Mouse (Mus musculus) erythroid progenitor cell, adult 5-6 weeks (primary cell): ENCODE results near the gene Atg4b. TPM values are rescaled to one million over a fixed set of nuclear protein-coding genes. Genes with fewer than 3 reads are reported as not detected.

Source experiments
- ATAC-seq: replicated peaks from 2 replicates; pipeline ENCODE4 v1.8.0; 2016; ENCODE audit warnings: moderate number of reproducible peaks, mild to moderate bottlenecking, moderate TSS enrichment, inconsistent platforms; ENCODE audit not compliant: poor library complexity, low FRiP score, severe bottlenecking
- total RNA-seq, 2 experiments: library from RNA; stranded (forward) in 1 of 2; stranded (reverse) in 1 of 2; fragments of 150-400 nt in 1 of 2; fragments of 186-747, 209-891 nt in 1 of 2; gene quantifications; 2 replicates each; pipeline versions ENCODE4 v1.2.3 to v1.2.4; 2015 to 2017; ENCODE audit warnings: low replicate concordance in 2 of 2

The Atg4b gene
- total RNA-seq, 2 experiments from 2014 or later: 91.4 to 116 TPM

DNA sequence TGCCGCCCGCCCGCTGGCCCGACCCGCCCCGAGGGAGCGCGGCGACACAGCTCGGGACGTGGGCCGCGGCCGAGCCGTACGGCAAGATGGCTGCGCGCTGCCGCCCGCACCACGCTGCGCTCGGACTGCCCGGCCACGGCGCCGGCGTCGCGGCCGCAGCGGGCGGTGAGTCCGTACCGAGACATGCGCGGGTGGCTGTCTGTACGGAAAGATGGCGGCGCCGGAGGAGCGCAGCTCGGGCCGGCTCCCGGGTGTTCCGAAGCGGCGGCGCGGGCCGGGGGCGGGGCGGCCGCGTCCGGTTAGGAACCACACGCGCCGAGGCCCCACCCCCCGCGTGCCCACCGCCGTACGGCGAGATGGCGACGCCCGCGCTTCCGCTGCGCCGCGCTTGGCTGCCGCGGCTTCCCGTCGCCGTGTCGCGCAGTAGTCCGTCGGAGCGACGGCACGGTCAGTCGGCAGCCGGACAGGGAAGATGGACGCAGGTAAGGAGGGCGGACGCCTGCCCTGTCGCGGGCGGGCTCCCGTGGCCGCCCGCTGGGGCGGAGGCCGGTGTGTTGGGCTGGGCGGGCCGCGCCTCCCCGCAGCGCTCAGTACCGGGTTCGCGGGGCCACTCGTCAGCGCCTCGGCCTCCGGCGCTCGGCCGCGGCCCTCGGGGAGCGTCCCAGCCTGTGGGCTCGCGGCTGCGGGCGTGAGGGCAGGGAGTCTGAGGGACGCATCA is 3.4 kb downstream of the Atg4b start, which contains the start of gene Thap4:
Gene Thap4 (minus strand): TSS at position 292 of the 718 bp plus-strand sequence.
- peak; percentile 65 for ATAC-seq

DNA sequence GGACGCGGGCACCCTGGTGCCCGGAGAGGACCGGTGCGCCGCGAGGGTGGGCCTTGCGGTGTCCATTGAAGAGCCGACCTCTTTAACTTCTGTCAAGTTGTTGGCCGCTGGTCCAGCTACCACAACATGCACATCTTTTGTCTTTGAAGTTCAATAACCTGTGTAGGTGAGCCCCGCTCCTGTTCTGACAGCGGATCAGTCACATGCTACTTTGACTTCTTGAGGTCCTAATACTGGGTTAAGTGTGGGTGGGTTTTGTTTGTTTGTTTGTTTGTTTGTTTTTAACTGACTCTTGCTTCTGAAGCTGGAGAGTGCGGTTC is 4.0 kb downstream of the Atg4b start:
- no peak for ATAC-seq

DNA sequence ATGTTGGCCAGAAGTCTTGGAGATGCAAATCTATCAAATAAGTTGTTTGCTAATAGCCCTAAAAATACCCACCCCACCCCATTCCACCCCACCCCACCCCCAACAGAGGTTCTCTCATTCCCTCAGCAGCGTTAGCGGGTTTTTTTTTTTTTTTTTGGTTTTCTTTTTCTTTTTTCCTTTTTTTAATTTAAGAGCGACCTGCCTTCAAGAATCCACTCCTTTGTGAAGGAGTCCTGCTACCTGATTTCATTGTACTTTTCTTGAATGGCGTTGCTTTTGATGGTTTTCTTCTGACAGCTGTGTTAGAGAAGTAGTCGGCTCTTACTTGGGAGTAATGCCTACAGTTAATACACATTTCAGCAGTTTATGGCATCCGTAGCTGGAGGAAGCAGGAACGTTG is 4.3 kb downstream of the Atg4b start:
- ATAC-seq: no peak

DNA sequence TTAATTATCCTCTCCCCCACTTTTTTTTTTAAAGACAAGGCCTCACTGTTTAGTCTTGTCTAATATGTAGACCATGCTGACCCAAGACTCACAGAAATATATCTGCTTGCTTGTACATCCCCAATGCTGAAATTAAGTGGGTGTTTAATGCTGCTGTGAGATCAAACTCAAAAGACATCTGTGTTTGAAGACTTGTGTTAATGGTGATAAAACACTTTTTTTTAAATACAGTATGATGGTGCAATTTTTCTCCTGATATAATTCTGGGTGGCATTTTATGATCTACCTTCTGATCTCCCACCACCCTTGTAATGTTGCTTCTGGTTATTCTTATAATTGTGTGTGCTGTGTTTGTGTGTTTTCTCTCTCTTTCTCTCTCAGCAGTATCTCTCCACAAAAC is 4.9 kb downstream of the Atg4b start:
- peak; percentile 57 for ATAC-seq

DNA sequence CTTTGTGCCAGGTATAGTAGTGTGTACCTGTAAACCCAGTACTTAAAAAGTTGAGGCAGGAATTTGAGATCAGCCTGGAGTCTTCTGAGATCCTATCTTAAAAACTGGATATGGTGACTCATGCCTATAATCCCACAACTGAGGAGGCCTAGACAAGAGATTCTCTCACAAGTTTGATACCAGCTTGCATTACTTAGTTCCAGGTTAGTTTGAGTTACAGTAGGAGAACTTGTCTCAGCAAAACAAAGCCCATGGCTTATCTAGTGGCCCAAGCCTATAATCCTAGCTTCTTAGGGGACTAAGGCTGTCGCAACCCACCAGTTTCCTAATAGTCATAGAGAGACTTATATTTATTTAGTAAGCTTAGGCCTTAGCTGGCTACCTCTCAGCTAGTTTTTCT is 8.8 kb downstream of the Atg4b start:
- ATAC-seq: no peak

DNA sequence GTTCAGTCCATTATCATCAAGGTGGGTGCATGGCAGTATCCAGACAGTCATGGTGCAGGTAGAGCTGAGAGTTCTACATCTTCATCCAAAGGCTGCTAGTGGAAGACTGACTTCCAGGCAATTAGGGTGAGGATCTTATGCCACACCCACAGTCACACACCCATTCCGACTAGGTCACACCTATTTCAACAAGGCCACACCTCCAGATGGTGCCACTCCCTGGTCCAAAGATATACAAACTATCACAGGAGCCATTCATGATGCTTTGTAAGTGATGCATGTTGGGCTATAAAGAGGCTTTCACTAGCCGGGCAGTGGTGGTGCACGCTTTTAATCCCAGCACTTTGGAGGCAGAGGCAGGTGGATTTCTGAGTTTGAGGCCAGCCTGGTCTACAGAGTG is 12.2 kb downstream of the Atg4b start:
- ATAC-seq: peak; percentile 90

DNA sequence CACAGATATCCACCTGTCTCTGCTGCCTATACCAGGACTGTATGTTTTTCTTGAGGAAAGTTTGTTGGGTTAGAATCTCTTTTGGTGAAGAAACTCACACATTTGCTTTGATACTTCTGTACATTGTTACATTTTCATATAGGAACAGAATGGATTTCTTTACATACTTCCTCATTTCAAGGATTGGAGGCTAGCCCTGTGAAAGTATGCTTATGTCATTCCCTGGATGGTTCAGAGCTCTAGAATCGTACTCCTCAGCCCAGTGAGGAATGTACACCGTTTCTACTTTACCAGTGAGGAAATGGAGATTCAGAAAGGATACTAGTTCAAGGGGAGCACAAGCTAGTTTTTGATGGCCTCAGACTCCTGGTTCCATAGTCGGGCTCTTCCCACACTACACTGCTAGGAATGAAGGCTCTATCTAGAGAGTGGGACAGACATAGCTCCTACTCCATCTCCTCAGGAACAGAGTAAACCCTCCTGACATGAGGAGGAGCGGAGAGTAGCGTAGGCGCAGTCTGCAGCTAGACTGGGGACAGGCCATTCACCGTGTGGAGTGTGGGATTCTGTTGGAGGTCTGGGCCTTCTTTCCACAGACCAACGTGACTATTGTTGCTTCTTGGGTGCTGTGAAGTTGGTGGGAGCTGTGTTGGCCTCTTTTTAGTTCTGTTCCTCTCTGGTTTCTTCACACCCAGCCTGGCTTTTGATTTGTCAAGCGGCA is 13.7 kb downstream of the Atg4b start:
- ATAC-seq: no peak

DNA sequence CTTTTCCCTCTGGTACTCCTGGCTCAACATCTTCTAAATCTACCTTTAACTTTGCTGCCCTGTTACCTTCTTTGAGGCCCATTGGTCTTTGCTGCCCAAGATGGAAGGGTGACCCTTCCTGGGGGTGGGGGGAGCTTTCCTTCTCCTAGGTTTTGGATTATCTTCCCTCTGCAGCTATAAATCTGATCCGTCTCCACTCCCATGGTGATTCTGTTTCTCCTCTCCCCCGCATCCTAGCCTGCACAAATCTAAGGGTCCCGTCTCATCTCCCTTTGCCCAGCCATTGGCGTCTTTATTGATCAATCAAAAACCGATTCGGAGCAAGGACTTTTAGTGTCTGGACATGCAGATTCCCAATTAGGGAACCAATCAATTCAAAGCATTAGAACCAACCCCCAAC is 16.3 kb downstream of the Atg4b start:
- no peak for ATAC-seq

DNA sequence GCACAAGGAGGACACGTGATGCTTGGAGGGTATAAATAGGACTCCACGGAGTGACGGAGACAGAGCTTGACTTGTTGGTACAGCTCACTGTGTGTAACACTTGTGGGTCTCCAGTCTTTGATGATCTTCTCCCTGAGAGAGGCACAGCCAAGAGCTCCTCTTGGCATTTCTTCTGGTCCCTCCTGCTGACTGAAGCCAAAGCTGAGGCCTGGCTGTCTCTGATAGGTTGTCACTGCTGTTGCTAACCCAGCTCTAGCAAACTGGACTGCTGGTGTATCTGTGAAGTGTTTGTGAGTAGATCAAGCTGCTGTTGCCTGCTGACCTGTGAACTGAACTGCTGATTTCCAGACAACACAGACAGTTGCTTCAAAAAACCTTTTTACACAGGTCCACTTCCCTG is 18.6 kb downstream of the Atg4b start:
- no peak for ATAC-seq

DNA sequence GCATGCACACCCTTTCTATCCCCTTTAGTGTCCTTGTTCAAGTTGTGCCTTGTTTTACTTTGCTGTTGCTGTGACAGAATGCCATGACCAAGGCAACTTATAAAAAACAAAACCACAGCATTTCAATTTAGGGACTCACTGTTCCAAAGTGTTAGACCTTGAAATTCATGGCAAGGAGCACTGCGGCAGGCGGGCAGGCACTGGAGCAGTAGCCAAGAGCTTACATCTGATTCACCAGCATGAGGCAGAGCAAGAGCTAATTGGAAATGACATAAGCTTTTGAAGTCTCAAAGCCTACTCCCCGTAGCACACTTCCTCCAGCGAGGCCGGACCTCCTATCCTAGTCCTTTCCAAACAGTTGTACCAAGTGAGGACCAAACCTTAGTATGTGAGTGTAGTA is 25.4 kb downstream of the Atg4b start:
- no peak for ATAC-seq

DNA sequence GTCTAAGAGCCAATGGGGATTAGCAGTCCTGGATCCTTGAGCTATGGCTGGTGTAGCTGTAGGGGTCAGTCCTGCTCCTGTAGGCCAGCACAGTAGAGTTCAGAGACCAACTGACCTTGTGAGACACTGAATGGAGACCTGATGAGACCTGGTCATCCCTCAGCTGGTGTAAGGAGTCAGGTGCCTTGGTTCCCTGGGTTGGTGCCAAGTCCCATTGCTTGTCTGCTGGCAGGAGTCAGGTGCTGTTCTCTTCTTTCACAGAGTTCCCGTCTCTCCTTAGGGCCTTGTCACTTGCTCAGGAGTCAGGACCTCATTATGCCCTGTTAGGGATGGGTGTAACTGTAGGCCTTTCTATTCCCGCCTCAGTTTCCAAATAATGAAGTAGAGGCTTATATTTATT is 35.6 kb downstream of the Atg4b start:
- no peak for ATAC-seq

DNA sequence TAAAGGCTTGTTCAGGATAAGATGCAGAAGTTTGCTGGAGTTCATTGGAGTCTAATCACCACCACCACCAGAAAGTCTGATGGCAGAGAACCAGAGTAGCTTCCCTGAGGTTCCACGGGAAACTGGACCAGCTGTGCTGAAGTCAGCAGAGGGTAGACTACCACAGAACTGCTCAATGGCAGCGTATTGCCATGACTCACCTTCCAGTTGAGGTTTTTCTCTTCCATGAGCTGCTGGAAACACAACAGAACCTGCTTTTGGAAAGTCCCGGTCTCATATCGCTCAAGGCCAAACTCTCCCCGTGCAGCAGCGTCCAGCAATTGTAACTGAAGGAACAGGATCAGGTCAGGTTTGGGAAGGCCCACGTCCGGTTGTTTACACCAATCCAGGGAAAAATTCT is 43.2 kb downstream of the Atg4b start:
- no peak for ATAC-seq

DNA sequence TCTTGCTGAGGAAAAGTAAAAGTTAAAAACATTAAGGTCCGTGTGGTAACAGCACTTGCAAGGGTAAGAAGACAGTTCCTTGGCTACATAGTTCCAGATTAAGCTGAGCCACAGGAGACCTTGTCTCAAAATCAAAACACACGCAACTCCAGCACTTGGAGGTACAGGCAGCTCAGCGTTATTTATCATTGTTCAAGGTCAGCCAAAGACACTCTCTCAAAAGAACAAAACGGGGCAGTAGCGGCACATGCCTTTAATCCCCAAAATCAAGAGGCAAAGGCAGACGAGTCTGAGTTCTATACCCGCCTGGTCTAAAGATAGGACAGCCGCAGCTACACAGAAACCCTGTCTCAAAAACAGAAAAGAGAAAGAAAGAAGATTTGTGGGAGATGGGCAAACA is 44.6 kb downstream of the Atg4b start:
- no peak for ATAC-seq

DNA sequence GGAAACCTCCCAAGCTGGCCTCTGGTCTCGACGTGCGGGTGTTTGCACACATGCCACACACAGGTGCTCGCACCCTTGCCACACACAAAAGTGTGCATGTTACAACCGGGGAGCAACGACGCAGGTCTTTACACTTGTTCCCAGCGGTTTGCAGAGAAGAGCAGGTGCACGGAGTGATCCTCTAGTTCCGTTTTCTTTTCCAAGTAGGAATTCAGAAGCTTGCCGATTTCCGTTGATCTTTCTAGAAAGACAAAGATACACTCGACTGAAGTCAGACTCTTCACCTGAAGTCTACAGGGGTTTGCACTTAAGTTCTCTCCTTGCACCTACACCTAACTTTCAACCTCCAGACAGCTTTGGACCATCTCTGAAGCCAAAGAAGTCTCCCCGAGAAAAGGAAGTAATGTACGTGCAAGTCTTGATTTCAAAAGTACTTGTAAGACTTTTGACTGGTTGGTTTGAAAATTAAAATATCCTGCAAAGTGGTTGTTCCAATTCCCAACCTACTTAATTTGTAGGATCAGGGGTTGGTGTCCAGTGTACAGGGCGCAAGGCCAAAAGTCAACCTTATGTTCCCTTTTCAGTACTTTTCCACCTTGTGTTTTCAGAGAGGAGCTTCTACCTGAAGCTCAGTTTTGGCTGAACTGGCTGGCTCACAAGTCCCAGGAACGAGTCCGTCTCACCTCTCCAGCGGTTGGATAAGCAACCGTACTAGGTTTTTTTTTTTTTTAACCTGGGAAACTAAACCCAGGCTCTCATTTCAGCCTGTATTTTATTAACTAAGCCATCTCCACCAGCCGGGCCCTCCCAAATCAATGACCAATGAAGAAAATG is 49.6 kb downstream of the Atg4b start:
- no peak for ATAC-seq

DNA sequence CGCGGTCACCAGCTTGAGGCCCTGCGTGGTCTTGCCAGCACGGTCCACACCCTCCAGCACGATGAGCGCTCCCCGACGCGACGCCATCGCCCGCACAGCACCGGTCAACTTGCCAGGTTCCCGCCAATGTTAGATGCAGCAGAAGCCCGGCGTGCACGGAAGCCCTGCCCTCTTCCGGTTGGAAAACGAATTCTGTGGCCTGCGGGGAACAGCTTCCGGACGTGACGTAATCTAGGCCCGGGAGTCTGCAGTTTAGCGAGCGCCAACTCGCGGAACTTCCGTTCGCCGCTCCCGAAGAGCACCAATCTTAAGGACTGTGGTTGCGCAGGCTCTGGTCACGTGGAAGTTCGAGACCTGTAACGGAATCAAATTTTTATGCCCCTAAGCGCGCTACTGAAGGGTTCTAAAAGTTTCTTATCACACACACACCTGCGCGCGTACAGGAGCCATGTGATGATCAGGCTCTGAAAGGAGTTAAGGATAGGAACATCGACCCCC is 50.5 kb downstream of the Atg4b start, which contains the start of gene Dtymk:
Gene Dtymk (minus strand): TSS at position 194 of the 498 bp plus-strand sequence.
- peak; percentile 73 for ATAC-seq

DNA sequence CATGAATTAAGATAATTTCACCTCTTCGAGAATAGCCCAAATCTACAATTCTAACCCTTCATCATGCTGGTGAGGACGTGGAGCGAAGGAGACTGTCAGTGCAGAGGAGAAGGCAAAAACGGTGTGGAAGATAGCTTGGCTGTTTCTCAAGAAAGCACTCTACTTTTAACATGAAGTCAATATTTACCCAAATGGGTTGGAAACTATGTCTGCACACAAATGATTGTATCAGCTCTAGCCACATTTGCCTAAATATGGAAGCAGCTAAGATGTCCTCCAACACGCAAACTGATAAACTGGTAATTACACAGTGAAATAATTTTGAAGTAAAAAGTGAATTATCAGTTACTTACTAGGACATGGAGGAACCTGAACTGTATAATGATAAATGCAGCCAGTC is 51.5 kb downstream of the Atg4b start:
- ATAC-seq: peak; percentile 7; the same call in 1 of the 2 replicates

DNA sequence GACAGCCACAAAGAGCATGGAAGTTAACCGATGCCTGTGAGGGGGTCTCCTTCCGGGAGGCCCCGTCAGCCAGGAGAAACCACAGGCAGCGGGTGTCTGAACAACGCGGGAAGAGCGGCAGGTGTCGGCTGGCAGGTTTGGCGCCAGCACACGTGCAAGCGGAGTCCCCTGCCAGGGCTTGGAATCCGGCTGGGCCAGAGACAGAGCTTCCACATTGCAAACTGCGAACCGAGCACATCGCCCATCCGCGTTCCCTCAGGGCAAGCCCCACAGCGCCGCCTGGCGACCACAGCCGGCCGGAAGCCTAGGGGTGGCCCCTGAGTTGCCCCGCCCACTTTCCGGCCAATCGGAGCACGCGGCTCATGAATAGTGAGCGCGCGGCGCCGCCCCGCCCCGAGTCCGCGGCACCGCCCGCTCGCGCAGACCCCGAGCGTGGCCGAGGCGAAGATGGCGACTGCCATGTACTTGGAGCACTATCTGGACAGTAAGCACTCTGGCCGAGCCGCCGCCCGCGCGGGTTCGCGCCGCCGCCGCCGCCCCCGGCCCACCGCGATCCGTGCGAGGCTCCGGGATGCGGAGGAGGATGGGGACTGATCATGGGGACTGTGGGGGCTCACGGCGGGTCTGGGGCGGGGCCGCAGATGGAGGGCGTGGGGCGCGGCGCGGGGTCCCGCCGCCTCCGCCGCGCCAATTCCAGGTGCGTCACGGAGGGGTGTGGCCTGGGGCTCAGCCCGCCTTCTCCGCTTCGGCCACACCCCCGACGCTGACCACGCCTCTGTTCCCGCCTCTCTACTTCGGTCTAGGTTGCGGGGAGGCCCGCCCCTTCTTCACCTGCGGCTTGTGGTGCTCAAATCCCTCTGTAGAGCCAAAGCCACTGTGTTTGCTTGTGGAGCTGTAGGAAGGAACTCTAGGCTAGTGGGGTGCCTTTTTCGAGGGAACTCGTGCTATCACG is 52.5 kb downstream of the Atg4b start, which contains the start of gene Ing5:
Gene Ing5 (plus strand): TSS at position 410 of the 952 bp plus-strand sequence.
- ATAC-seq: peak; percentile 69

DNA sequence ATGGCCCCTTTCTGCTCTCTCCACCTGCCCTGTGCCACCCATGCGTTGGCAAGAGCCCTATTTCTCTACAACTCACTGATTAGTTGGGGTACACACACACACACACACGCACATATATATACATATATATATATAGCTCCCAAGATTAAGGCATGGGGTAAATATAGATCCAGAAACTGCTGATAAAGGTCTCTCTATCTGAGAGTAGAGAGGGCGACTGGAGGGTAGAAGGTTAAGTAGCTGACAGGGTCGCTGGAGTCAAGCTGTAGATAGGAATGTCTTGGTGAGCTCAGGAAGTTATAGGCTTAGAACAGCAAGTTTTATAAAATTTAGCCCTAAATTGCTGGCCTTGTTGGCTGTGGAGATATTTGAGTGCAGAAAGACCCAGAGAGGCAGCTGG is 53.5 kb downstream of the Atg4b start:
- no peak for ATAC-seq

DNA sequence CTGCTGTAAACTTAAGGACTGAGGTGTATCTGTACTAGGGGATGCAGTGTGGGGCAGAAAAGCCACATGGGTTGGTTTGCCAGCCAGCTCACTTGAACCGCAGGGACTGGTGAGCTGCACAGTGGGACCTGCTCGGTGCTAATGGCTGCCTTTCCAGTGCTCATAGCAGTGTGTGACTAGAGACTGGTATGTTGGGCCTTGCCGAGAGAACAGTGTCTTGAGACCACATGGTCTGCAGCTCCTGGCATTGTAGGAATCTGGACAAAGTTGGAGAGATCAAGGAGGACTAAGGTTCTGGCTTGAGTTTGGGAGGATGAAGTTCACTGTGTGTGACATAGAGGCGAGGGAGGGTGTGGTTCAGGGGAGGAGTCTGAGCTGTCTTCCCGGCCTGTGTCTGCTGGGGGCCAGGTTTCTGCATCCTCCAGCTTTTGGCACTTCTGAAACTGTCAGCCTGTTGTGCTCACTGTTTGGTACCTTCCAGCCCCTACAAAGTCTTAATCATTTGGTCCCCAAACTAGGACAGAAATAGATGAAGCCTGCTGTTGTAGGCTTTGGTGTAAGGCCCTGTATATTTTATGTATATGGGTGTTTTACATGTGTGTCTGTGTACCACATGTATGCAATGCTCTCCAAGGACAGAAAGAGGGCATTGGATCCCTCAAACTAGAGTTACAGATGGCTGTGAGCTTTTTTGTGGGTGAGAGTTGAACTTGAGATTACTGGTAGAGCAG is 54.1 kb downstream of the Atg4b start:
- peak; percentile 47 for ATAC-seq
